Mouse (Mus musculus) CH12.LX (cell line): ENCODE data around the gene Bcor.

ENCODE experiments used
- CHD2 ChIP-seq: IDR thresholded peaks from 2 replicates; pipeline ENCODE4 v1.6.1; 2011; ENCODE audit warnings: low read length, improper control_type of control experiment
- CTCF ChIP-seq, 2 experiments: IDR thresholded peaks in 1 of 2; conservative IDR thresholded peaks in 1 of 2; 2 replicates each; pipeline ENCODE4 v1.5.1; 2011 to 2012; ENCODE audit warnings: low read depth in 2 of 2, low read length in 2 of 2, improper control_type of control experiment in 1 of 2, inconsistent platforms in 1 of 2, mild to moderate bottlenecking in 1 of 2, moderate library complexity in 1 of 2
- EP300 ChIP-seq: IDR thresholded peaks from 2 replicates; pipeline ENCODE4 v1.6.1; 2011; ENCODE audit warnings: low read length, improper control_type of control experiment
- GABPA ChIP-seq: IDR thresholded peaks from 2 replicates; pipeline ENCODE4 v1.6.1; 2012; ENCODE audit warnings: low read depth, low read length, improper control_type of control experiment, inconsistent platforms; ENCODE audit not compliant: insufficient replicate concordance
- MAFK ChIP-seq: IDR thresholded peaks from 2 replicates; pipeline ENCODE4 v1.6.1; 2011; ENCODE audit warnings: low read length, improper control_type of control experiment; ENCODE audit not compliant: insufficient replicate concordance
- MAZ ChIP-seq: IDR thresholded peaks from 2 replicates; pipeline ENCODE4 v1.6.1; 2012; ENCODE audit warnings: low read depth, mild to moderate bottlenecking, inconsistent platforms, low read length, improper control_type of control experiment, moderate library complexity
- POLR2A ChIP-seq: IDR thresholded peaks from 2 replicates; pipeline ENCODE4 v1.6.1; 2011; ENCODE audit warnings: low read depth, mild to moderate bottlenecking, improper control_type of control experiment, low read length
- RAD21 ChIP-seq: IDR thresholded peaks from 2 replicates; pipeline ENCODE4 v1.6.1; 2011; ENCODE audit warnings: low read depth, mild to moderate bottlenecking, low read length, improper control_type of control experiment, moderate library complexity
- TBP ChIP-seq: conservative IDR thresholded peaks from 2 replicates; pipeline ENCODE4 v1.6.1; 2011; ENCODE audit warnings: low read depth, low read length, improper control_type of control experiment
- ZKSCAN1 ChIP-seq: IDR thresholded peaks from 2 replicates; pipeline ENCODE4 v1.6.1; 2012; ENCODE audit warnings: low read depth, inconsistent platforms, low read length, improper control_type of control experiment, borderline replicate concordance
- ZNF384 ChIP-seq: IDR thresholded peaks from 2 replicates; pipeline ENCODE4 v1.6.1; 2012; ENCODE audit warnings: low read depth, low read length, improper control_type of control experiment, inconsistent platforms

DNA sequence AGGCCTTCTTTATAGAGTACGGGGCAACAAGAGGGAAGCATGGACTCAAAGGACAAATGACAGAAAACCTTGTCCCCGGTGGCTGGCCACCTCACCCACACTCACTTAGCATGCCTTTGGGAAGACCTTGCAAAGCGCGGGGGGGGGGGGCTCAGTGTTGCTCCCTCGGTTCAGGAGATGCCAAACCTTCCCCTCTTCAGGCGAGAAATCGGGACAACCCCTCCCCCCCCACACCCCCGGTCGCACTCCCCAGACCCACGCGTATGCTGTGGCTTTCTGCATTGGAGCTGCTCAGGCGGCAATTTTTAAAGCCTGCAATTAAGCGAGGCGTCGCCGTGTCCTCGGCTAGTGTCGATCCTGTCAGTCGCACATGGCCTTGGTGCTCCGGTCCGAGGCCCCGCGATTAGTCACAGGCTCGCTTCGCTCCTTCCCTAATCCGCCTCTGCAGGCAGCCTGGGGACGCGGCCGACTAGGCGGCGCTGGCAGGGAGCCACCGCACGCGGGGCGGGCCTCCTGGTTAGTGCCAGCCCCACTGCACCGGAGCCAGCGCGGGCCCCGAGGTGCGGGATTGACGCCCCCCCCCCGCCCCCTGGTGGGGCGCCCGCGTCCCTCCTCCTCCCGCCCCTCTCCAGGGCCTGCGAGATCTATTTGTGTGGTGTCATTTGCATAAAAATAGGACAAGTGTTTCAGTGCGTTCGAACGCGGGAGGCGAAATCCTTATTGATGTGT lies 70.6 kb downstream of the Bcor start:
- TF ChIP-seq MAFK (no peak), TBP (no peak), CHD2 (no peak), CTCF (conservative IDR thresholded peaks at IDR 0.05 in 1 of 2, IDR thresholded peaks at IDR 0.05 in 1 of 2; ENCODE audit: low read depth in 2 of 2, low read length in 2 of 2) (no peak), MAZ (no peak), POLR2A (no peak), EP300 (no peak), RAD21 (no peak), ZKSCAN1 (no peak), GABPA (no peak), ZNF384 (no peak)
